Mouse (Mus musculus): ENCODE measurements at regions not wholly inside any gene's neighbourhood (a gene's known extent, or its start where the extent isn't known, plus 50 kb on each side); places are given as distances from the start of the nearest gene placed in this dataset.

- TF ChIP-seq CTCF (IDR thresholded peaks at IDR 0.05; ENCODE audit: low read depth) (no peak), EP300 (IDR thresholded peaks at IDR 0.05; ENCODE audit: low read depth) (no peak)
Measured at GRCm38 (mm10) chr10:17487460-17487859, 235.6 kb upstream of the Cited2 start.

Data from liver, postnatal 0 days (tissue).